ENCODE assay signal across 8 mouse cellular contexts in the genomic region with DNA sequence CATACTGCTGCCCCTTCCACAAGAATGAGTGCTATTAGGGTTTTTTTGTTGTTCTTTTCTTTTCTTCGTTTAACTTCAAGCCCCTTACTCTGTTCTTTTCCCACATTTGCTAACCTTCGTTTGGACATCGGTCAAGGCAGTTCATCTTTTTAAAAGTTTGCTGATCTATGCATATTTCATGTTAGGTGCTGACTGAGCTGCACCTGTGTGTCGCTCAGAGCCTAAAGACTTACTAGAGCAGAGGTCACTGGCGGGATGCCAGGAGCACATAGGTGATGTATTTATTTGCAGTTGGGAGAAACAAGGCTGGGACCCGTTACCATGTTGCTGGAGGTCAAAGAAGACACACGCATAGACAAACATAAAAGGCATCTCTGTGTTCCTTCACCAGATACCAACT. TPM values are rescaled to one million over a fixed set of nuclear protein-coding genes. Genes with fewer than 3 reads are reported as not detected.
DNase-seq lines count a peak whose midpoint lies in the region; ATAC-seq lines count a peak whose summit lies in the region.

No protein-coding gene starts in this region.

- 41% methylated on average over 7 of the region's 7 CpGs for WGBS in kidney, embryonic 16.5 days

- no peak overlapping the region for H3K4me3 ChIP-seq in kidney, embryonic 16.5 days (ENCODE audit: low read length)

- peaks cover 11% of the 10 kb centered on the region for H3K36me3 ChIP-seq in kidney, embryonic 16.5 days (ENCODE audit: insufficient read depth, low read length)

- no peaks in the 10 kb centered on the region for H3K9me3 ChIP-seq in kidney, embryonic 16.5 days (ENCODE audit: low read length)

- peaks cover 33% of the 10 kb centered on the region for H3K4me1 ChIP-seq in kidney, embryonic 16.5 days (ENCODE audit: insufficient read depth, low read length)

- H3K4me2 ChIP-seq in kidney, embryonic 16.5 days (replicated peaks; ENCODE audit: low read depth, low read length), result 0 out of 2 replicates have a peak overlapping the region, but pooled peaks have one; percentile 70

- no peak overlapping the region for H3K27ac ChIP-seq in kidney, embryonic 16.5 days (ENCODE audit: low read length)

- peak; percentile 49 for DNase-seq in cerebellum, adult 11 months
- peak; percentile 56 to 70 for DNase-seq in right cerebral cortex, postnatal 10 days (ENCODE audit: low spot score in 2 of 2)
- DNase-seq in right cerebral cortex, postnatal 25 days, result no peak
- peak; percentile 64 for DNase-seq in testis, postnatal 10 days (ENCODE audit: low spot score)
- DNase-seq in adrenal gland, postnatal 14 days, result no peak

- H3K9ac ChIP-seq in kidney, embryonic 16.5 days (replicated peaks; ENCODE audit: low read length), result no peak overlapping the region

- H3K27me3 ChIP-seq in kidney, embryonic 16.5 days (ENCODE audit: insufficient read depth, low read length), result no peaks in the 10 kb centered on the region

- ATAC-seq in cerebellum, adult (ENCODE audit: insufficient number of reproducible peaks, low FRiP score, low TSS enrichment), result no peak
- no peak for ATAC-seq in kidney, embryonic 16.5 days (ENCODE audit: low FRiP score, low TSS enrichment)
- ATAC-seq in monocyte, adult 5-6 weeks (replicated peaks; ENCODE audit: insufficient number of reproducible peaks, low FRiP score, low TSS enrichment, poor library complexity, severe bottlenecking), result no peak

RNA-seq across cellular contexts. Expression of a gene that starts 1.1 kb away (rescaled TPM):
- polyA plus RNA-seq in kidney, embryonic 16.5 days (2015; fragmentation: Nextera tagmentation; extraction: Ambion mirVana), result 616 and 637 TPM in 2 replicates
- total RNA-seq in adrenal gland, postnatal 14 days (2021), result 205 and 233 TPM in 2 replicates
- 25.8 to 40.1 TPM (median 26.8 TPM) in 3 replicates for total RNA-seq in monocyte, adult 5-6 weeks (2017)

Comparison
In these comparisons a context has a peak if more than half of its experiments do, and no peak if none do; other contexts are left out.
1. DNase-seq: peak in cerebellum, adult 11 months (single experiment), right cerebral cortex, postnatal 10 days (2 of 2) and testis, postnatal 10 days (single experiment); none in right cerebral cortex, postnatal 25 days (single experiment) and adrenal gland, postnatal 14 days (single experiment).